Mouse (Mus musculus) hindbrain, embryonic 13.5 days (tissue): ENCODE measurements at regions not wholly inside any gene's neighbourhood (a gene's known extent, or its start where the extent isn't known, plus 50 kb on each side); places are given as distances from the start of the nearest gene placed in this dataset.
A peak's percentile ranks its signal among the peaks of the same experiment; 100 is the strongest.

Experiments
- ATAC-seq: fragments of 200-750 bp; cut with Nextera tagmentation; 2 replicates; pipeline ENCODE4 v1.8.0; 2017; ENCODE audit warnings: moderate TSS enrichment; ENCODE audit not compliant: low FRiP score
- H3K27ac ChIP-seq: fragments of 300-500 bp; sonication (generic); 2 replicates; pipeline ENCODE4 v1.5.1; 2015; ENCODE audit warnings: inconsistent platforms, mild to moderate bottlenecking, moderate library complexity
- H3K27me3 ChIP-seq: fragments of 300-500 bp; sonication (generic); 2 replicates; pipeline ENCODE4 v1.6.1; 2015; ENCODE audit warnings: mild to moderate bottlenecking, inconsistent platforms
- H3K36me3 ChIP-seq: fragments of 300-500 bp; sonication (generic); 2 replicates; pipeline ENCODE4 v1.6.1; 2015; ENCODE audit warnings: mild to moderate bottlenecking, inconsistent platforms
- H3K4me1 ChIP-seq: fragments of 300-500 bp; sonication (generic); replicated peaks from 2 replicates; pipeline ENCODE4 v1.6.1; 2015; ENCODE audit warnings: inconsistent platforms
- H3K4me2 ChIP-seq: fragments of 300-500 bp; sonication (generic); 2 replicates; pipeline ENCODE4 v1.6.1; 2015; ENCODE audit warnings: inconsistent platforms, mild to moderate bottlenecking, moderate library complexity
- H3K4me3 ChIP-seq: fragments of 300-500 bp; sonication (generic); 2 replicates; pipeline ENCODE4 v1.5.1; 2015; ENCODE audit warnings: mild to moderate bottlenecking, inconsistent platforms
- H3K9ac ChIP-seq: fragments of 300-500 bp; sonication (generic); 2 replicates; pipeline ENCODE4 v1.6.1; 2015; ENCODE audit warnings: mild to moderate bottlenecking, inconsistent platforms
- H3K9me3 ChIP-seq: fragments of 300-500 bp; sonication (generic); 2 replicates; pipeline ENCODE4 v1.6.1; 2016; ENCODE audit warnings: inconsistent platforms
- WGBS: fragments of 180-500 bp; shearing (Covaris S2); methylation state at CpG from one replicate; pipeline ENCODE4 v1.1.7; 2015; 5-methylcytosine and 5-hydroxymethylcytosine counted together

GRCm38 (mm10) chr11:22651911-22652310 lies 140.0 kb downstream of the Tmem17 start:
- 85% methylated on average over 4 of the region's 4 CpGs for WGBS

DNA sequence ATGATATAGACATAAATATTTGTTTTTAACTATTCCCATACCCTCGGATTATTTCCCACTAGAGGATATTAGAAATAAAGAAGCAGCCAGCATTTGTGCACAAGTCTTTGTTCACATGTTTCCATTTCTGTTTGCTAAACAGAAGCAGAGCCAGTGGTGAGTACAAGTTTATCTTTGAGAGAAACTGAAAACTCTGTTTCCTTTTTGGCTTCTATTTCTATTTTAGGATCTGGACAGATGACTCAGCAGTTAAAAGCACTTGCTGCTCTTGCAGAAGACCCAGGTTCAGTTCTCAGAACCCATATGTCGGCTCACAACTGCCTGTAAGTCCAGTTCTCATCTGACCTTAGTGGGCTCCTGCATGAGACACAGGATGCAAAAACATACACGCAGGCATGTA lies 141.0 kb downstream of the Tmem17 start:
- Histone ChIP-seq H3K27me3 (no peaks in the 10 kb centered on the region), H3K9me3 (no peaks in the 10 kb centered on the region), H3K36me3 (no peaks in the 10 kb centered on the region), H3K4me2 (no peak overlapping the region), H3K9ac (no peak overlapping the region), H3K27ac (no peak overlapping the region), H3K4me3 (no peak overlapping the region), H3K4me1 (no peaks in the 10 kb centered on the region)
- 81% methylated on average over 3 of the region's 3 CpGs for WGBS
- no peak for ATAC-seq

More at GRCm38 (mm10) chr11:22651911-22652310, 140.0 kb downstream of the Tmem17 start:
- Histone ChIP-seq H3K4me3 (no peak overlapping the region), H3K9ac (no peak overlapping the region), H3K36me3 (no peaks in the 10 kb centered on the region), H3K4me1 (no peaks in the 10 kb centered on the region), H3K27ac (no peak overlapping the region), H3K9me3 (no peaks in the 10 kb centered on the region), H3K27me3 (no peaks in the 10 kb centered on the region), H3K4me2 (no peak overlapping the region)
- ATAC-seq = no peak

DNA sequence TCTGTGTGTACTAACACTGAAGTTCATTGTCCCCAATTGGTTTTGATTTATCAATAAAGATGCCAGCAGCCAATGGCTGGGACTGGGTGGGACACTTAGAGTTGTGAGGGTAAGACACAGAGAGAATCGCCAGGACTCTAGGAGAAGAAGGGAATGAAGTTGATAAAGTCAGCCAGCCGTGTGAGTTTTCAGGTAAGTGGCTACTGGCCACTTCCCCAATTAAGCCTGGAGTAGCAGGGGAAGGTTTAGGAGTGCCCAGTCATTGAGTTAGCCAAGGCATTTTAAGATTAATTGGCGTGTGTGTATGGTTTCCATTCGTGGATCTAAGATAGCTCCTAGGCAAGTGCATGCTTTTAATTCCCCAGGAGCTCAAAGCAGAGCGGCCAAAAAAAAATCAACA lies 141.5 kb downstream of the Tmem17 start:
- no peaks in the 10 kb centered on the region for H3K9me3 ChIP-seq
- H3K4me2 ChIP-seq = no peak overlapping the region
- no peak for ATAC-seq
- H3K9ac ChIP-seq = no peak overlapping the region
- 84% methylated on average over 5 of the region's 5 CpGs for WGBS
- no peaks in the 10 kb centered on the region for H3K36me3 ChIP-seq
- no peaks in the 10 kb centered on the region for H3K27me3 ChIP-seq
- H3K4me3 ChIP-seq = no peak overlapping the region
- H3K4me1 ChIP-seq = no peaks in the 10 kb centered on the region
- no peak overlapping the region for H3K27ac ChIP-seq

DNA sequence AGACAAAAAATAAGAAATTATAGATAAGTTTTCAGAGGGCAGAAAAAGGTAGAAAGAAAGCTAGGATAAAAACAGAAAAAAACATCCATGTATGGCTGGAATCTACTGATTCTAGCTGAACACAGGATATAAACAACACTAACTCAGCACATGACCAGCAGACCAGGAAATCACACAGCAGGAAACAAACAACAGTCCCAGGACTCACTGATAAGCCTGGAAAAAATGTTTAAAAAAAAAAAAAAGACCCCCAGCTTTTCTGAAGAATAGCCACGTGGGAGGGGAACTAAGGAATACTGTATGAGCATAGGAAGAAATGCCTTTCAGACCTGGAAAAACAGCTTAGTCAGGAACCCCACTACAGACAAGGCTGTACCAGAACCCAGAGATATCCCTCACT lies 145.7 kb downstream of the Tmem17 start:
- no peaks in the 10 kb centered on the region for H3K27me3 ChIP-seq
- H3K4me2 ChIP-seq = no peak overlapping the region
- H3K27ac ChIP-seq = no peak overlapping the region
- no peaks in the 10 kb centered on the region for H3K9me3 ChIP-seq
- WGBS = 39% methylated on average over 1 of the region's 1 CpGs
- no peak for ATAC-seq
- no peak overlapping the region for H3K9ac ChIP-seq
- no peaks in the 10 kb centered on the region for H3K36me3 ChIP-seq
- H3K4me3 ChIP-seq = no peak overlapping the region
- H3K4me1 ChIP-seq = peaks cover 8% of the 10 kb centered on the region

DNA sequence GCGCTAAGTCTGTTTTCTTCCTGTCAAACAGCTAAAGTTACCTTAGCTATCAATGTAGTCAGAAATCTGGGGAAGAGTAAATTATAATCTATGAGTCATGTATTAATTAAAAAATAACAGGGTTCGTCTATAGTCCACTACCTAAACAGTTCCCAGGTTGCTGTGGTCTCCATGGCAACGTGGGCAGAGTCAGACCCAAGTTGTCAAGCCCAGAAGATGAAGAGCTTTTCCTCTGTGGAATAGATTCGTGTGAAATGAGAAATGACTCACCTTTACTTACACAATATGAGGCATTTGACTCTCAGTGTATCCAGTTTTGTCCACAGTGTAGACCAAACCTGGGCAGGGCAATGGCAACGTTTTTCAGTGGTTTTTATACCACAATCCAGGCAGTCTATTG lies 149.2 kb downstream of the Tmem17 start:
- Histone ChIP-seq H3K36me3 (no peaks in the 10 kb centered on the region), H3K9me3 (no peaks in the 10 kb centered on the region), H3K27me3 (no peaks in the 10 kb centered on the region), H3K4me2 (no peak overlapping the region), H3K9ac (no peak overlapping the region), H3K4me1 (peaks cover 8% of the 10 kb centered on the region), H3K4me3 (no peak overlapping the region), H3K27ac (no peak overlapping the region)
- 50% methylated on average over 5 of the region's 5 CpGs for WGBS
- ATAC-seq = no peak

- ATAC-seq = peak; percentile 60
- Histone ChIP-seq H3K36me3 (no peaks in the 10 kb centered on the region), H3K4me2 (no peak overlapping the region), H3K27me3 (no peaks in the 10 kb centered on the region), H3K9me3 (no peaks in the 10 kb centered on the region), H3K27ac (no peak overlapping the region), H3K4me3 (no peak overlapping the region), H3K4me1 (peaks cover 8% of the 10 kb centered on the region), H3K9ac (no peak overlapping the region)
- 66% methylated on average over 11 of the region's 12 CpGs for WGBS
Measured at GRCm38 (mm10) chr11:22661713-22662551, 150.0 kb downstream of the Tmem17 start.

GRCm38 (mm10) chr11:22665978-22666377 lies 154.1 kb downstream of the Tmem17 start:
- WGBS = 63% methylated on average over 4 of the region's 4 CpGs
- H3K9me3 ChIP-seq = no peaks in the 10 kb centered on the region
- no peak for ATAC-seq
- H3K9ac ChIP-seq = no peak overlapping the region
- H3K4me2 ChIP-seq = no peak overlapping the region
- no peak overlapping the region for H3K27ac ChIP-seq
- H3K36me3 ChIP-seq = no peaks in the 10 kb centered on the region
- peaks cover 8% of the 10 kb centered on the region for H3K4me1 ChIP-seq
- no peak overlapping the region for H3K4me3 ChIP-seq
- no peaks in the 10 kb centered on the region for H3K27me3 ChIP-seq

DNA sequence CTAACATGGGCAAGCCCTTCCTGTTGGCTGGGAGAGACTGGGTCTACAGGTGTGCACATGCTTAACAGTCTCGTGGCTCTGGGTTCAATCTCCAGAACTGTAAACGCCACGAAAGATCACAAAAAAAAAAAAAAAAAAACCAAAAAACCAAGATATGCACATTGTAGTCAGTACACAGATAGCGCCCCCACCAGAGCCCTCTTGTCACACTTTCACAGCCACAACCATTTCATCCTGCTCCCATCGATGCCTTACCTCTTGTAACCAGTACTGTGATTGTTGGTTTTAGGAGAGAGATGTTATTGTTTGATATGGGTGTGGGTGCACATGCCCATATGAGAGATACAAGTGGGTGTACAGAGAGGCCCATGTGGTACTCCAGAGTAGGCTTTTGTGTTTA lies 154.5 kb downstream of the Tmem17 start:
- Histone ChIP-seq H3K27me3 (no peaks in the 10 kb centered on the region), H3K9ac (no peak overlapping the region), H3K4me1 (peaks cover 9% of the 10 kb centered on the region), H3K4me3 (no peak overlapping the region), H3K36me3 (no peaks in the 10 kb centered on the region), H3K27ac (no peak overlapping the region), H3K4me2 (no peak overlapping the region), H3K9me3 (no peaks in the 10 kb centered on the region)
- WGBS = 90% methylated on average over 5 of the region's 5 CpGs
- ATAC-seq = no peak

DNA sequence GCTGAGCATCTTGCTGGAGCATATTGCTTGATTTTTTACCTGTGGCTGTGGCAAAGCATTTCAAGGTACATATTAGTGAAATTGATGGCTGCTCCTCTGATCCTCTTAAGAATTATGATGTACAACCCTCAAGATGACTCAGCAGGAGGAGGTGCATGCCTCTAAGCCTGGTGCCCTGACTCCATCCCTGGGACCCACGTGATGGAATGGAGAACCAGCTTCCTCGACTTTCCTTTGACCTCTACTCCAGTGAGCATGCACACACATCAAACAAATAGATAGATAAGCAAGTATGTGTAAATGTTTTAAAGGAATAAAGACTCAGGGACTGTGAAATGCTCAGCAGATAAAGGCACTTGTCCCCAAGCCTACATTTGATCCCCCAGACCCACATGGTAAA lies 156.3 kb downstream of the Tmem17 start:
- Histone ChIP-seq H3K4me3 (no peak overlapping the region), H3K9ac (no peak overlapping the region), H3K4me1 (peaks cover 13% of the 10 kb centered on the region), H3K9me3 (no peaks in the 10 kb centered on the region), H3K27ac (no peak overlapping the region), H3K36me3 (no peaks in the 10 kb centered on the region), H3K27me3 (no peaks in the 10 kb centered on the region), H3K4me2 (no peak overlapping the region)
- no peak for ATAC-seq
- 63% methylated on average over 2 of the region's 2 CpGs for WGBS

- no peak for ATAC-seq
- H3K9ac ChIP-seq = no peak overlapping the region
- no peaks in the 10 kb centered on the region for H3K36me3 ChIP-seq
- H3K9me3 ChIP-seq = no peaks in the 10 kb centered on the region
- no peak overlapping the region for H3K27ac ChIP-seq
- no peaks in the 10 kb centered on the region for H3K27me3 ChIP-seq
- H3K4me2 ChIP-seq = no peak overlapping the region
- H3K4me1 ChIP-seq = peaks cover 13% of the 10 kb centered on the region
- WGBS = 90% methylated on average over 4 of the region's 4 CpGs
- H3K4me3 ChIP-seq = no peak overlapping the region
Measured at GRCm38 (mm10) chr11:22669267-22669666, 157.4 kb downstream of the Tmem17 start.

GRCm38 (mm10) chr11:22671791-22672490 lies 160.1 kb downstream of the Tmem17 start:
- Histone ChIP-seq H3K27me3 (no peaks in the 10 kb centered on the region), H3K36me3 (no peaks in the 10 kb centered on the region), H3K4me3 (no peak overlapping the region), H3K9ac (peak overlapping the region; percentile 35; the same call in 1 of the 2 replicates), H3K9me3 (no peaks in the 10 kb centered on the region), H3K4me1 (peaks cover 13% of the 10 kb centered on the region), H3K4me2 (no peak overlapping the region), H3K27ac (peak overlapping the region; percentile 68)
- WGBS = 32% methylated on average over 5 of the region's 5 CpGs
- ATAC-seq = peak; percentile 95

DNA sequence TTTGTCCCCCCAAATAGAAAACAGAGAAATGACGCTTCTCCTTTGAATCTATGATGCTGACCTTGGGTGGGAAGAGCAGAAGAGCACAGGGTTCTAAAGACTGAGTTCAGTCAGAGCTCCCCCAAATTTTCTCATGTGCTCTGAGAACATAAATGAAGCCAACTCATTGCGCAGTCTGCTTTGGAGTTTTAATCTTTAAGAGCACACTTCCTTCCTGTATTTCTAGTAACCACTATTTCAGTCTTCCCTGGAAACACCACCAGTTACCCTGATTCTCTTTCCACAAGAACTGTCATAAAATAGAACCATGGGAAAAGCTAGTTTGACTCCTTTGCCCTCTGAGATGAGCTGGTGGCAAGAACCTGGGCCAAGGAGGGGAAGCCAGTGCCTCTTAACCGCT lies 163.2 kb downstream of the Tmem17 start:
- Histone ChIP-seq H3K36me3 (no peaks in the 10 kb centered on the region), H3K9ac (no peak overlapping the region), H3K27me3 (no peaks in the 10 kb centered on the region), H3K4me3 (no peak overlapping the region), H3K27ac (no peak overlapping the region), H3K4me1 (peaks cover 13% of the 10 kb centered on the region), H3K4me2 (no peak overlapping the region), H3K9me3 (no peaks in the 10 kb centered on the region)
- 84% methylated on average over 3 of the region's 3 CpGs for WGBS
- ATAC-seq = no peak

- no peak overlapping the region for H3K27ac ChIP-seq
- H3K4me1 ChIP-seq = peaks cover 13% of the 10 kb centered on the region
- no peak overlapping the region for H3K9ac ChIP-seq
- WGBS = 76% methylated on average over 1 of the region's 1 CpGs
- H3K36me3 ChIP-seq = no peaks in the 10 kb centered on the region
- no peak for ATAC-seq
- H3K9me3 ChIP-seq = no peaks in the 10 kb centered on the region
- no peak overlapping the region for H3K4me3 ChIP-seq
- no peak overlapping the region for H3K4me2 ChIP-seq
- H3K27me3 ChIP-seq = no peaks in the 10 kb centered on the region
Measured at GRCm38 (mm10) chr11:22675754-22676153, 163.9 kb downstream of the Tmem17 start.
